Mouse (Mus musculus): ENCODE measurements around the gene Samt2. TPM values are rescaled to one million over a fixed set of nuclear protein-coding genes. Genes with fewer than 3 reads are reported as not detected.
"Not testable (repeated sequence)": the region's sequence is repeated elsewhere in the genome, so short reads cannot be mapped to it uniquely, and the experiment has no call there.

Gene Samt2
- not detected for total RNA-seq (2021)

DNA sequence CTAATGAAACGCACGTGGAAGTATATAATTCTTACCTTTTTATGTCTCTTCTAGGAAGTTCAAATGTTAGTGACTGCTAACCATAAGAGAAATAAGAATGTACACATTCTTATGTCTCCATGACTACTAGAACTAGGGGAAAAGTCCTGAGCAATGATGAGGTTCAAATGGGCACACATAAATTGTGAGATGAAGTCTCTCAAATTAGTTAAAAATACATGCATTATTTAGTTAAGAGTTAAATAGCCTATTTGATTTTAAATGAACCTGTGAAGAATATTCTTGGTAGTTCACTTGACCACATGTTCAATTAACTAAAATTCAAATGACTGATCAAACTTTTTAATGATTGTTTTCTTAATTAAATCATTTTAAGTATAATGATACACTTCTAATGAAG is at the start of gene Samt2:
Samt2 (minus strand) TSS at position 101 of the 400 bp plus-strand sequence.
- intact Hi-C loops (cut with DNase I); DNase-seq (ENCODE audit: low spot score in 2 of 2): not testable (repeated sequence)

Other genes with a start within 250 kb of the Samt2 start
- gene 4930524N10Rik, start 236.0 kb downstream of the Samt2 start, total RNA-seq (2021): not detected
- gene Samt4, start 97.4 kb downstream of the Samt2 start, total RNA-seq (2021): not detected

Data from left cerebral cortex, postnatal 25 days (tissue).